Mouse (Mus musculus) forebrain, embryonic 15.5 days (tissue): ENCODE measurements around the gene Thoc5. TPM values are rescaled to one million over a fixed set of nuclear protein-coding genes. Genes with fewer than 3 reads are reported as not detected.
A peak's percentile ranks its signal among the peaks of the same experiment; 100 is the strongest.

ENCODE experiments used
- ATAC-seq: fragments of 200-750 bp; cut with Nextera tagmentation; replicated peaks from 2 replicates; pipeline ENCODE4 v1.8.0; 2017; ENCODE audit warnings: mild to moderate bottlenecking, moderate TSS enrichment, moderate library complexity
- H3K27ac ChIP-seq: fragments of 300-500 bp; sonication (generic); replicated peaks from 2 replicates; pipeline ENCODE4 v1.5.1; 2015; ENCODE audit warnings: mild to moderate bottlenecking, inconsistent platforms
- H3K27me3 ChIP-seq: fragments of 300-500 bp; sonication (generic); 2 replicates; pipeline ENCODE4 v1.6.1; 2015; ENCODE audit warnings: inconsistent platforms
- H3K36me3 ChIP-seq: fragments of 300-500 bp; sonication (generic); 2 replicates; pipeline ENCODE4 v1.6.1; 2015; ENCODE audit warnings: mild to moderate bottlenecking, inconsistent platforms
- H3K4me1 ChIP-seq: fragments of 300-500 bp; sonication (generic); 2 replicates; pipeline ENCODE4 v1.6.1; 2015; ENCODE audit warnings: inconsistent platforms
- H3K4me2 ChIP-seq: fragments of 300-500 bp; sonication (generic); replicated peaks from 2 replicates; pipeline ENCODE4 v1.6.1; 2015; ENCODE audit warnings: mild to moderate bottlenecking, inconsistent platforms
- H3K4me3 ChIP-seq: fragments of 300-500 bp; sonication (generic); 2 replicates; pipeline ENCODE4 v1.5.1; 2015; ENCODE audit warnings: mild to moderate bottlenecking, inconsistent platforms
- H3K9ac ChIP-seq: fragments of 300-500 bp; sonication (generic); replicated peaks from 2 replicates; pipeline ENCODE4 v1.6.1; 2015; ENCODE audit warnings: mild to moderate bottlenecking, inconsistent platforms
- H3K9me3 ChIP-seq: fragments of 300-500 bp; sonication (generic); 2 replicates; pipeline ENCODE4 v1.6.1; 2016; ENCODE audit warnings: inconsistent platforms
- WGBS: fragments of 180-500 bp; shearing (Covaris S2); methylation state at CpG from one replicate; pipeline ENCODE4 v1.1.7; 2015; ENCODE audit warnings: mixed read lengths; 5-methylcytosine and 5-hydroxymethylcytosine counted together
- polyA plus RNA-seq: library from polyadenylated mRNA; unstranded; fragments of >200 nt; fragmentation: Nextera tagmentation; extraction: Ambion mirVana; gene quantifications from 2 replicates; pipeline ENCODE4 v1.2.1, GENCODE M21; 2015

Thoc5 gene
- polyA plus RNA-seq, 1 experiment from 2014 or later: 64.6 TPM

DNA sequence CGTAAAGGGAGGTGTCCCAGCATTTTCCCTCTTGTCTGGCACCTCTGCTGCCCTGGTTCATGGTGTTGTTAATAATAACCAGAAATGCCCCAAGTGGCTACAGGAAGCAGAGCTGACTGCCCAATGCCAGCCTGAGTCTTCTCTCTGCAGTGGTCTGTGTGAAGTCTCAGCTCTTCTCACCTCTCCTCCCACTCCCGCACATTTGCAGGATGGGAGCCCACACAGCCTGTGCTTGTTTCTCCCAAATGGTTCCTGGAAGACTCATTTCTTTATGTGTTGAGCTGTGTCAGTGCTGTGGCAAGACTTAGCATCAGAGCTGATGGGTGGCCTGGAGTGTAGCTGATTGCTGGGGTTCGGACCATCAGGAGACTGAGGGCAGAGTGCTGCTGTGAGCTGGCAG lies 32.1 kb downstream of the Thoc5 start:
- H3K4me2 ChIP-seq: no peak overlapping the region
- no peak overlapping the region for H3K27ac ChIP-seq
- H3K27me3 ChIP-seq: no peaks in the 10 kb centered on the region
- WGBS: 89% methylated on average over 3 of the region's 3 CpGs
- ATAC-seq: no peak
- peaks cover 85% of the 10 kb centered on the region for H3K36me3 ChIP-seq
- H3K9ac ChIP-seq: no peak overlapping the region
- H3K4me1 ChIP-seq: 0 out of 2 replicates have a peak, but pooled peaks cover 7% of the 10 kb centered on the region
- H3K4me3 ChIP-seq: no peak overlapping the region
- no peaks in the 10 kb centered on the region for H3K9me3 ChIP-seq

DNA sequence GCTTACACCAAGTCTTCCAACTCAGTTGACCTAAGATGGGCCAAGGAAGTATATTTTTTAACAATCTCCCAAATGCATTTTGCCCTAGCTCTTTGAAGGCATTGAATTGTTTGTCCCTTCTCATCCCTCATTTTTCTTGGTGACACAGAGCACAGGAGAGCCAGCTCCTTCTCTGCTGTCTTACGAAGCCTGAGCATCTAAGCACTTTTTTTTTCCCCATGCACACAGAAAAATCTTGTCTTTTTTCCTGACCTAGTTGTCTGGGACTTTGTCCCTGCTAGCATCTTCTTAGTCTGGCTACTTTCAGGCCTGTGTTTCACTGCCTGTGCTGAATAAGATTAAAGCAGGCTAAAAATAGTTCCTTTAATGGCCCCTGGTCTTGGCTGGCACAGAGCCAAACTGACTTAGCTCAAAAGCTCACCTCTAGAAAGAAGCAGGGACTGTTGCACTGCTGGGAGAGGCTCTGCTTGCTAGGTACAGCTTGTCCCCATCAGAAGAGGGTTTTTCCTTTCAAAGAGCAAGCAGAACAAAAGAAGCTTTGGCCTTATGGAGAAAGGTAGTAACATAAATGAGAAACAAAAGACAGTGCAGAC lies 36.0 kb downstream of the Thoc5 start:
- ATAC-seq: no peak
- 21% methylated on average over 1 of the region's 1 CpGs for WGBS
- H3K36me3 ChIP-seq: peaks cover 50% of the 10 kb centered on the region

DNA sequence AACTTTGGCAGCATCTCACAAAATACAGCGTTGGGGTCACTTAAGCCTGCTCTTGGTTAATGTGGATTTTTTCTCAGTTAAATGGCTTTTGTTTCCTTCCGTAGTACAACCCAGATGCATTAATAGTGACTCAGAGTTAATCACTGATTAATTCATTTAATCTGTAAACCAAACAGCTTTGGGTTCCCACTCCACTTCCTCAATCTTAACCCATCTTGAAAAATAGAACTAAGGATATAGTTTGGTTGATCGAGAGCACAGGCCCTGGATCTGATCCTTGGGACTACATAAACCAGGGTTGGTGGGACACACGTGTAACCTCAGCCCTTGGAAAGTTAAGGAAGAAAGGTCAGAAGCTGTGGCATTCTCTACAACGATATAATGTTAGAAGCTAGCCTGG lies 41.1 kb downstream of the Thoc5 start:
- Histone ChIP-seq H3K27ac (no peak overlapping the region), H3K27me3 (no peaks in the 10 kb centered on the region), H3K36me3 (peaks cover 5% of the 10 kb centered on the region; the same call in 1 of the 2 replicates), H3K4me1 (0 out of 2 replicates have a peak, but pooled peaks cover under 1% of the 10 kb centered on the region), H3K4me2 (no peak overlapping the region), H3K9ac (no peak overlapping the region), H3K4me3 (no peak overlapping the region), H3K9me3 (no peaks in the 10 kb centered on the region)
- whole genome bisulfite sequencing: 83% methylated on average over 5 of the region's 5 CpGs
- no peak for ATAC-seq

More for the DNA sequence above, 36.0 kb downstream of the Thoc5 start:
- Histone ChIP-seq H3K9ac (no peak overlapping the region), H3K27ac (peak overlapping the region; percentile 27; the same call in 1 of the 2 replicates), H3K9me3 (no peaks in the 10 kb centered on the region), H3K4me3 (no peak overlapping the region), H3K4me2 (no peak overlapping the region), H3K4me1 (0 out of 2 replicates have a peak, but pooled peaks cover 7% of the 10 kb centered on the region), H3K27me3 (no peaks in the 10 kb centered on the region)

DNA sequence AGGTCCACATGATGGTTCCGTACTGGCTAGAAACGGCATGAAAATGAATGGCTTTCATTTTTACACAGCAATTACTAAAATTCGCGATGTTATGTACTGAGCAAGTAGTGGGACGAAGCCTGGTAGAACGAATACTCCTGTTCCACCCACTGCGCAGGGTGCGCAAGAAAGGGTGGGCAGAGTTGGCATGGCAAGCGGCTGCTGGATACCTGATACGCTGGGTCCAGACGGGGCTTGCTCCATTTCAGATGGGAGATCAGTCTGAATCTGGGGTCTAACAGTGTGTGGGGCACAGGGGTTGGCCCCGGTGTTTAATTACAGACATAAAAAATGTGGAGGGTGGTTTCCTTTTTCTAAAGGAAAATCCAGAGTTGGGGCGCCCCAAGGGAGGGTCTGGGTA lies 51.4 kb downstream of the Thoc5 start:
- H3K27me3 ChIP-seq: peaks cover 56% of the 10 kb centered on the region
- peak; percentile 23 for ATAC-seq
- no peaks in the 10 kb centered on the region for H3K9me3 ChIP-seq
- H3K4me2 ChIP-seq: peak overlapping the region; percentile 80
- peak overlapping the region; percentile 57 for H3K4me3 ChIP-seq
- H3K9ac ChIP-seq: 0 out of 2 replicates have a peak overlapping the region, but pooled peaks have one; percentile 13
- no peaks in the 10 kb centered on the region for H3K36me3 ChIP-seq
- H3K27ac ChIP-seq: peak overlapping the region; percentile 83; the same call in 1 of the 2 replicates
- WGBS: 44% methylated on average over 13 of the region's 13 CpGs
- H3K4me1 ChIP-seq: peaks cover 29% of the 10 kb centered on the region

DNA sequence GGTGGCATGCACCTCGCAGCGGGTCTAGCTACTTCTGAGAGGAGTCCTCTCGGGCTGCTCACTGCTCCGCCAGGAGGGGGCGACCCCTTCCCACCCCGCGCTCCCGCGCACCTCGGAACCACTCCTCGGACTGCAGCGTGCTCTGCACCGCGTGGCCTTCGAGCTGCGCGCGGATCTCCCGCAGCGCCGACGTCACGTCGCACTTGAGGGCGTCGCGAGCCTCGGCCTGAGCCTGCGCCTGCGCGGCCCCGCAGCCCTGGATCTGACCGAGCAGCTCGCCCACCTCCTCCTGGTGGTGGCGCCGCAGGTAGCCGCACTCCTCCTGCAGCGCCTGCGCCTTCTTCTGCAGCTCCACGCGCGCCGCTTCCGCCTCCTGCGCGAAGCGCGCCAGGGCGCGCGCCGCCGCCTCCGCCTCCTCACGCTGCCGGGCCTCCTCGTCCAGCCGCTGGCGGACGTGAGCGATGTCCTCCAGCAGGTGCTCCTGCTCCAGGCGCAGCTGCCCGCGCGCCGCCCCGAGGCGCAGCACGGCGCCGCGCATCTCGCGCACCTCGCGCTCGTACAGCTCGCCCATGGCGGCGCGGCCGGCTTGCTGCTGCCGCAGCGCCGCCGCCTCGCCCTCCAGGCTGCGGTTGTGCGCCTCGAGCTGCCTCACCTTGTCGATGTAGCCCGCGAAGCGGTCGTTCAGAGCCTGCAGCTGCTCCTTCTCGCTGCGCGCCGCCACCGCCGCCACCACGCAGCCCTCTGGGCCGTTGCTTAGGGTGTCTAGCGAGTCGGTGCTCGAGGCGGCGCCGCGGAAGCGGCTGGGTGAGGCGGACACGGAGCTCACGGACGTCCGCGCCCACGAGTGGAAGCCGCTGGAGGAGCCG lies 52.1 kb downstream of the Thoc5 start:
- peaks cover 62% of the 10 kb centered on the region for H3K27me3 ChIP-seq
- peak; percentile 93 for ATAC-seq
- WGBS: under 1% methylated on average over 120 of the region's 120 CpGs

DNA sequence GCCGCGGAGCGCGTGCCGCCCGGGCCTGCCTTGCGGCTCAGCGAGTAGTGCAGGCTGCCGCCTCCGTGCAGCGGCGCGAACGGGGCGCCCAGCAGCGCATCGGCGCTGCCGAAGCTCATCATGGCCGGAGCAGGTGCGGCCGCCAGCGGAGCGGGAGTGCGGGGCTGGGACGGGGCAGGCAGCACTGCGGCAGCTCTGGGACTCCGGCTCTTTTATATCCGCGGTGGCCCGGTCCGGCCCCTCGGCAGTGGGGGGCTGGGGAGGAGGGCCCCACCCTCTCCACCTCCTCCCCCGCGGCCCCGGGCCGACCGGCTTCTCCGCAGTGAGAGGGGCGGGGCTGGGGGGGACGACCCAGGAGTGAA lies 52.7 kb downstream of the Thoc5 start, which contains the start of gene Nefh:
Nefh (minus strand) TSS at position 252 of the 362 bp plus-strand sequence.
- H3K4me3 ChIP-seq: peak within 1 kb of the TSS; percentile 57

More for the DNA sequence above, 52.1 kb downstream of the Thoc5 start:
- Histone ChIP-seq H3K4me1 (peaks cover 29% of the 10 kb centered on the region), H3K4me2 (peak overlapping the region; percentile 80), H3K27ac (peak overlapping the region; percentile 83), H3K9me3 (no peaks in the 10 kb centered on the region), H3K36me3 (no peaks in the 10 kb centered on the region), H3K9ac (peak overlapping the region; percentile 67), H3K4me3 (peak overlapping the region; percentile 57)

DNA sequence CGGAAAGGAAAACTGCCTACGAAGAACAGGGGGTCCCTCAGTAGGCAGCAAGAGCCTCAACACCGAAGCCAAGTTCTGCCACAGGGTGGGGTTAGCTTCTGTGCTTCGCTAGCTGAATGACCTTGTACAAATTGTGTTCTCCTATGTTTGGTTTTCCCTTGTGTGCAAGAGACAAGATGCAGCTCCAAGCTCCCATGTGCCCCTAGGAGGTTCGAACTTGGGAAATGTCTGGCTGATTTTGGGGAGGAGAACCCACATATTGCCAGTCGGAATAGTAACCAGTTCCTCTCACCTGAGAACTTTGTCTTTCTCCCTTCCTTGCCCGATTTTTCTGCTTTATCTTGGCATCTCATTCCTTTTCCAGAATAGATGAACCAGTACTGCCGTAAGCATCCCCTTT lies 53.7 kb downstream of the Thoc5 start:
- peak overlapping the region; percentile 80 for H3K4me2 ChIP-seq
- peaks cover 29% of the 10 kb centered on the region for H3K4me1 ChIP-seq
- no peaks in the 10 kb centered on the region for H3K9me3 ChIP-seq
- H3K27me3 ChIP-seq: peaks cover 77% of the 10 kb centered on the region
- no peak for ATAC-seq
- no peaks in the 10 kb centered on the region for H3K36me3 ChIP-seq
- no peak overlapping the region for H3K27ac ChIP-seq
- 27% methylated on average over 8 of the region's 8 CpGs for WGBS
- no peak overlapping the region for H3K9ac ChIP-seq
- peak overlapping the region; percentile 57 for H3K4me3 ChIP-seq

More for the DNA sequence above, 52.7 kb downstream of the Thoc5 start, which contains the start of gene Nefh:
- Histone ChIP-seq H3K4me1 (peaks cover 29% of the 10 kb centered on the region), H3K36me3 (no peaks in the 10 kb centered on the region), H3K27me3 (peaks cover 68% of the 10 kb centered on the region), H3K9me3 (no peaks in the 10 kb centered on the region), H3K9ac (peak within 1 kb of the TSS; percentile 67), H3K4me2 (peak within 1 kb of the TSS; percentile 80), H3K27ac (peak within 1 kb of the TSS; percentile 83)
- under 1% methylated on average over 41 of the region's 41 CpGs for WGBS
- peak; percentile 49 for ATAC-seq

DNA sequence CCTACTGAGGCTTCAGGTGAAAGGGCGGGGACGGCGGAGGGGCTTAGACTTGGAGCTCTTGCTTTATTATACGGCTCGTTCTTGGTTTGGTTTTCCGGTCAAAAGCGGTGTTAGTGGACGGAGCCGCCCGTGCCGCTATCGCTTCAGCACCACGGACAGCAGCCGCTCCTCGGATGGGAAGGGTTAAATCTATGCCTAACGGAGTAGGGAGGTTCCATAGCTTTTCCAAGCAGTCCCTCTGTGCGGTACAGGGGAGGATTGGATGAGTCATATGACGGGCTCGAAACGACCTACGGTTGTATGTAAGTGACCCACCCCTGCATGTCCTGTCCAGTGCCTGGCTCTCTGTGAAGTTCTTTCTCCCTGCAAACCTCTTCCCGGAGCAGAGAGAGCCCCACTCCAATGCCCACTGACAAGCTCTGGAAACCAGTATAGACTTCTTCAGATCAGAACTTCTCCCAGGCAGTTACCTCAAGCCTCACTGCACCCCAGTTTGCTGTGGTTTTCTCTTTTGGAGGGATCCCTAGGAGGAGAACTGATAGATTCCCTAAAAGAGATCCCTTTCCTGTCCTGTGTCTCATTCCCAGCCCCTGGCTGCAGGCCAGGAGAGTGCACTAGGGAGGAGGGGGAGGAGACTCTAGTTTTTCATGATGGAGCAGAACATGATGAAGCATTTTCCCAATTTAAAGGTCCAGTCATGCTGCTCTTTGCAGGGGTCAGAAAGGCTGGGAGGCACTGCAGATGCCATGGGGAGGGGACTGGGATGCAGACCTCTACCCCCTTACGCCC lies 54.3 kb downstream of the Thoc5 start:
- peaks cover 80% of the 10 kb centered on the region for H3K27me3 ChIP-seq
- peak overlapping the region; percentile 57 for H3K4me3 ChIP-seq
- no peak overlapping the region for H3K9ac ChIP-seq
- H3K4me1 ChIP-seq: peaks cover 29% of the 10 kb centered on the region
- H3K27ac ChIP-seq: no peak overlapping the region
- H3K4me2 ChIP-seq: peak overlapping the region; percentile 80
- ATAC-seq: no peak
- H3K36me3 ChIP-seq: no peaks in the 10 kb centered on the region
- WGBS: 6% methylated on average over 23 of the region's 23 CpGs
- H3K9me3 ChIP-seq: no peaks in the 10 kb centered on the region

DNA sequence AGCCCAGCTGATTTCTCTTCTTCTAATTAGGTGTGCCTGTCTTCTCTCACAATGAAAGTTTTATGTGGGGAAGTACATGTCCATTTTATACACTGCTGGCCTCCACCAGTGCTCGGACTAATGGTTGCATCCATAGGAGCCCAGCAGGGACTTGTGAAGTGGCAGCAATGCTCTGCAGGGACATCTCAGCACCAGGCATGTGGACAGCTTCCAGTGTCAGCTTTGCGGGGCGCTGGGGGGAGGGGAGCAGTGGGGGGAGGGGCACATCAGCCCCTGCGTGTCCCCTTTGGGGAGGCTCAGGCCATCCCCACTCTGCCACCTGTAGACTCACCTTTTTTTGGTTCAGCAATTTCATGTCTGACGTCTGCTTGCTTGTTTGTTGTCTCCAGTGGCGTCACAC lies 58.3 kb downstream of the Thoc5 start:
- peaks cover 51% of the 10 kb centered on the region for H3K27me3 ChIP-seq

DNA sequence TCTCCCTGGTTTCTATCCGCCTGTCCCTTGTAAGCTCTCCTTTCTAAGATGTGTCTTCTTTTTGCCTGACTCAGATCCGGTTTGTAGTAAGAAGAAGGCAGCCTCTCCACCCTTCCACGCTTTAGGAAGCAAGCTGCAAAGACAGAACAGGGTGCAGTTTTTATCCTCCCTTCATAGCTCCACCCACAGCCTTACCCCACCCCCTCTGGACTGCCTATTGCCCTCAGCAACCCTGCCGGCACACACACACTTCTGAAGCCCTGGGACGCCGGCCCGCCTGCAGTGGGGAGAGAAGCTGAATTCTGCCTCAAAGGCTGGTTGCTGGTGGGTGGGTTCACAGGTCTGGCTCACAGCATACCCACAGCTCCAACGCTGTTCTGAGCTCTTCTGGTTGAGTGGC lies 58.8 kb downstream of the Thoc5 start:
- H3K27me3 ChIP-seq: peaks cover 47% of the 10 kb centered on the region
- H3K4me3 ChIP-seq: no peak overlapping the region
- no peak overlapping the region for H3K9ac ChIP-seq
- no peaks in the 10 kb centered on the region for H3K36me3 ChIP-seq
- no peak overlapping the region for H3K4me2 ChIP-seq
- WGBS: under 1% methylated on average over 8 of the region's 8 CpGs
- peaks cover 8% of the 10 kb centered on the region for H3K4me1 ChIP-seq
- ATAC-seq: no peak
- no peaks in the 10 kb centered on the region for H3K9me3 ChIP-seq
- no peak overlapping the region for H3K27ac ChIP-seq

More for the DNA sequence above, 58.3 kb downstream of the Thoc5 start:
- H3K36me3 ChIP-seq: no peaks in the 10 kb centered on the region
- no peak overlapping the region for H3K4me3 ChIP-seq
- ATAC-seq: no peak
- H3K9ac ChIP-seq: no peak overlapping the region
- H3K27ac ChIP-seq: no peak overlapping the region
- WGBS: 12% methylated on average over 5 of the region's 6 CpGs
- peaks cover 13% of the 10 kb centered on the region for H3K4me1 ChIP-seq
- no peaks in the 10 kb centered on the region for H3K9me3 ChIP-seq
- H3K4me2 ChIP-seq: no peak overlapping the region

DNA sequence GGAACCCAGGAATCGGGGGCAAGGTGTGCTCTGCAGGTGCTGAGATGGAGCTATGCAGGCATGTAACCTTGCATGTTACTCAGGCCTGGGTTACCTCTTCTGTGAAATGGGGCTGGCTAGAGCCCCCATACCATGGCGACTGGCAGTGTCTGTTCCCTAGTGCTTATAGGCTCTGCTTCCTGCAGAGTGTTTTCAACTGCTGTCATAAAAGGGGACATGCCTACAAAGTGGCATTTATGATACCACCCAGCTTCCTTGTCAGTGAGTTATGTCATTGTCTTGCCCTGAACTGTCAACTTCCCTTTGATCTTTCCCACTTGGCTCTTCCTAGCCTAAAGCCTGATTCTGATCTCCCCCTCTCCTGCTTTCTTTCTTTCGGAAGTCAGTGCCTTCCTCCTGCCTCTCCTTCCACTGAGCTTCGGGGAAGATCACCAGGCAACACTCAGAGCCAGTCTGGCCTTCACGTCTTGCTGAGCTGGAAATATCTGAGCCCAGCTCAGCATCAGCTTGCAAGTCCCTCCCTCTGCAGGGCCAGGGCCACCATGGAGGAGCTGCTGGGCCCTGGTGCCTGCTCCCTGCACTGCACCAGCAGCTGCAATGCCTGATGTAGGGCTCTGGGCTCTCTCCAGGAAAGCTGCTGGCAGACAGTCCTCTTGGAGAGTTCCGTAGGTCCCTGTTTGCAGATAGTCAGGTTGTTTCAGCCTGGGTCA lies 68.1 kb downstream of the Thoc5 start:
- no peak overlapping the region for H3K27ac ChIP-seq
- ATAC-seq: no peak

More for the DNA sequence above, 68.1 kb downstream of the Thoc5 start:
- H3K4me1 ChIP-seq: no peaks in the 10 kb centered on the region
- WGBS: 62% methylated on average over 6 of the region's 6 CpGs
- H3K9me3 ChIP-seq: no peaks in the 10 kb centered on the region
- no peak overlapping the region for H3K4me3 ChIP-seq
- H3K36me3 ChIP-seq: no peaks in the 10 kb centered on the region
- H3K9ac ChIP-seq: no peak overlapping the region
- no peak overlapping the region for H3K4me2 ChIP-seq
- H3K27me3 ChIP-seq: no peaks in the 10 kb centered on the region
